Mouse (Mus musculus): ENCODE measurements around the gene Acp1.

The Acp1 gene

DNA sequence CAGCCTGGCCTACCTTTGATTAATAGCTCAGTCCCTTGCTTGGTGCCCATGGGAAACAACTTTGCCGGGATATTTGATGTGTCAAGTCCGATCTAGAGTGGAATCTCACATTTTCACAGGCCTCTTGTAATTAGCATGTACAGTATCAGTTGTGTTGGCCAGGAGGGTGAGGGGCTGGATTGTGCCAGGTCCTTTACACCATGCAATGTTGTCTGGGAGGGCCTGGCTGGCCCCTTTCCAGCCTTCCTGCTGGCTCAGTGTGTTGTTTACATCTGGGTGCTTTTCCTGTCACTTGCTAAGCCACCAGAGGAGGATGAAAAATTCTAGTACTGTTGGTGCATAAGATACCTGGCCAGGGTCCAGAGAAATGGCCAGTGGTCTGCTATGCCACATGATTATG lies 47.0 kb downstream of the Acp1 start:
- DNase-seq (ENCODE audit: low read depth) = no peak

GRCm38 (mm10) chr12:30856172-30856571 lies 55.2 kb downstream of the Acp1 start:
- no peak for DNase-seq (ENCODE audit: low read depth)

- DNase-seq (ENCODE audit: low read depth) = no peak
Measured at GRCm38 (mm10) chr12:30855442-30856159, 55.8 kb downstream of the Acp1 start.

- no peak for DNase-seq (ENCODE audit: low read depth)
Measured at GRCm38 (mm10) chr12:30851871-30852270, 59.5 kb downstream of the Acp1 start.

DNA sequence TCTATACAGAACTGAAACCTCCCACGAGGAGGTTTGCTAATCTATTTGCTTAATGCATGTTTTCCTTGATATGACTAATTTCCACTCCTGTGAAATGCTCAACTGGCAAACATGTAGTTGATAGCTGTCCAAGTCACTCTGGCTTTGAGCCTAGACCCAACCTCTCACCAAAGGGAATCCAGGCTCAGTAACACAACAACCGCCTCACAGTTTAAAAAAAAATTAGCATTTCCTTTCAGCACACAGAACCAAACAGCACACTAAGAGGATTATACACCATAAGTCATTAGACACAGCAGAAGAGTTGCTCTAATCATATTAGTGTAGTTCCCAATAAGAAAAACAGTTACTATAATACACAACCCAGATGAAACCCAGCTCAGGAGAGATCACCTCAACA lies 60.5 kb downstream of the Acp1 start:
- no peak for DNase-seq (ENCODE audit: low read depth)

GRCm38 (mm10) chr12:30848521-30848920 lies 62.9 kb downstream of the Acp1 start:
- no peak for DNase-seq (ENCODE audit: low read depth)

All from c-Kit-positive CD71-negative TER-119-negative erythroid progenitor cells, embryonic 14.5 days (primary cell).